Mouse (Mus musculus) bone marrow macrophage, adult 2 months (primary cell): Measurements from ENCODE around the gene Myl12a.

Experiments
- CTCF ChIP-seq: IDR thresholded peaks from 2 replicates; pipeline ENCODE4 v1.5.1; 2012; ENCODE audit warnings: low read depth, mild to moderate bottlenecking, low read length, moderate library complexity
- POLR2A ChIP-seq: IDR thresholded peaks from 2 replicates; pipeline ENCODE4 v1.6.1; 2012; ENCODE audit warnings: mild to moderate bottlenecking, low read depth, low read length, borderline replicate concordance

GRCm38 (mm10) chr17:70989991-70990390 is 12.7 kb downstream of the Myl12a start:
- TF ChIP-seq CTCF = no peak
- TF ChIP-seq POLR2A = no peak
